Mouse (Mus musculus): ENCODE measurements around the gene Gdpd1.

DNA sequence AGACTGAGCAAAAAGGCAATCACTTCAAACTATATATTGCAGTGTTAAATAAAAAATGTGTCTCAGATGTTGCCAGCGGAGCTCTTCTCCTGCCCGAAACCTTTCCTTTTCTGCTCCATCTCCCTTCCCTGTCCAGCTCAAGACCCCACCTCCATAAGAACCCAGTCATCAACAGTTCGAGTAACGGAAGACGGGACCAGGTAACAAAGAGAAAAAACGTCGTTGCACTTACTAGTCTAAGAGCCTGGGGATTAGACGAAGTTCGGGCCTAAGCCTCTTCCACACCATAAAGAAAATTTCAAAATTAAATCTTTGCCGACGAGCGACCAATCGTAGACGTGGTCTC, 34.5 kb upstream of the Gdpd1 start, which contains the start of gene Prr11:
- TF ChIP-seq ZC3H11A (IDR thresholded peaks at IDR 0.05; ENCODE audit: borderline replicate concordance, low read depth, low read length) (no peak), HCFC1 (IDR thresholded peaks at IDR 0.05; ENCODE audit: borderline replicate concordance, insufficient read depth, low read length) (peak; percentile 33; the same call in 1 of the 2 replicates), CHD2 (IDR thresholded peaks at IDR 0.05; ENCODE audit: low read depth, low read length) (no peak), ZNF384 (IDR thresholded peaks at IDR 0.05; ENCODE audit: low read depth, low read length) (no peak), MAFK (IDR thresholded peaks at IDR 0.05; ENCODE audit: insufficient read depth, low read depth, low read length) (no peak)
